Mouse (Mus musculus) spleen, postnatal 14 days (tissue): ENCODE measurements around the gene Atl1.

Source experiments
- DNase-seq, 2 experiments: peaks; one replicate each; pipeline ENCODE4 v3.0.0; 2021 to 2022; ENCODE audit warnings: low spot score in 2 of 2

The Atl1 gene

DNA sequence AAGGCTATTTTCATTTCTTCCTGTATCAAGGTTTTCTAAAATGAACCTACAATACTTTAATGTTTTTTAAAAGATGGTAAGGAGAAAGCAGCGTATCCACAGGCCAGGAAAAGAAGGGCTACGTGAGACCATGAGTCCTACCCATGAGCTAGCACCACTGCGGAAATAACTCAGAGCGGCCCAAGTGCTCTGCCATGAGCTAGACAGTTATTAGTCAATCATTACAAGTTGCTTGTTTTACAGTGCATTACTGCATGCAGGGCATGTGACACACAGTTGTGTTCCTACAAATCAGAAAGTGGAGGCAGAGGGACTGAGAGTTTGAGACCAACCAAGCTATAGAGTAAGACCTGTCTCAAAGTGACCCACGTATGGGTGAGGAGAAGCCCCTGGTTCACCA is 8.4 kb upstream of the Atl1 start:
- DNase-seq = no peak

DNA sequence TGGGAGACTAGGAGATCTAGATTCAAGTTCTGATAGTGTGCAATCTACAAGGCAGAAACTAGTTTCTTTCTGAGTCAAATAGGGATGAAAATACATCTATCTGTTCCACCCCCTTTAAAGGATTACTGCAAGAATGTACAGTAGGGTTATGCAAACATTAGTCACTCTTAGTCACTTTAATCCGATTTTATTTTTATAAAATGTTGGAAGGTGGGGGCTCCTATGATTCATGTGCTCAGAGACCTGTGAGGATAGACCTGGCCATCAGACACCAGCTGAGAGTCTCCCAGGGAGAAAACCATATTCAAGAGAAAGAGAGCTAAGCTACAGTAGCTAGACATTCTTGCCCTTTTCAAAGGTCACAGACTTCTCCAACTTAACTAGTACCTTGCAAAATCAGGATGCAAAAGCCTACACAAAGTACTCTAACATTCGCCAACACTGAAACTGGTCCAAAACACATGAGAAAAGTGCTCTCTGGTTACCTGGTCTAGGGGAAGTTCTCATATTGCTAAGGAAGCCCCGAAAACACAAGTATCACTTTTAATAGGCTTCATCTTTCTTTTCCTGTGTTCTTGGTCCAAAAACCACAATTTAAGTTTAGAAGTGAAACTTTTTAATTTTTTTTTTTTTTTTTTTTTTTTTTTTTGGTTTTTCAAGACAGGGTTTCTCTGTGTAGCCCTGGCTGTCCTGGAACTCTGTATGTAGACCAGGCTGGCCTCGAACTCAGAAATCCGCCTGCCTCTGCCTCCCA is 7.1 kb upstream of the Atl1 start:
- DNase-seq = no peak

DNA sequence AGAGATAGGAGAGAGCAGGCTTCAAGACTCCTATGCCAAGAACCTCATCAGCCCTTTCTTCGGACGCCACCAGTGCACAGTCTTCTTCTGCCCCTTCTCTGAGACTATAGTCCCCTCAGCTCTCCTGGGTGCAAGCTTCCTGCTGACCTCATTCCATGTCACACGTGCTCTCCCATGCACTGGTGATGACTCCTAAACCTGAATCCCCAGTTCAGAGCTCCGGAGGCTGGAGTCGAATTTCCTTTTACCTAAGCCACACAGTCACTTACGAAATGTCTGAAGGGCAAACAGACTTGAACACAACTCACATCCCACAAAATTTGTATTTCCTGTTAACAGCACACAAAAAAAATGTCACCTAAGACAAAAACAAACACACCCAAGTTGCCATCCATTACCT is 4.6 kb upstream of the Atl1 start:
- no peak for DNase-seq

DNA sequence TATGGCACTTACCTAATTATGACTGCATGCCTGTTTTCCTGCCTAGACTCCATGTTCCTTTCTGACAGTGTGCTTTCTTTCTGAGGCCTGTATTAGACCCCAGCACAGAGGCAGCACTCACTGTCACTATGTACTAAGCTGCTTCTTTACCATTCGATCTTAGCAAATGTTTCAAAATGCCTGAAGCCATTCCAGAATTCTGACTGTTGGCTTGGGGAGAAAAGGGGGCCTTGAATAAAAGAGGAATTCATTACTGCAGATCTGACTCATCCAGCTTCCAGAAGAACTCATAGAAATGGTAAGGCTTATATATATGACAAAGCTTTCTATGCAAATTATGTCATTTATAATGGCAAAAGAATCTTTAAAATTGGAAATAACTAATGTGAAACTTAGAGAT is 4.1 kb upstream of the Atl1 start:
- DNase-seq = no peak

DNA sequence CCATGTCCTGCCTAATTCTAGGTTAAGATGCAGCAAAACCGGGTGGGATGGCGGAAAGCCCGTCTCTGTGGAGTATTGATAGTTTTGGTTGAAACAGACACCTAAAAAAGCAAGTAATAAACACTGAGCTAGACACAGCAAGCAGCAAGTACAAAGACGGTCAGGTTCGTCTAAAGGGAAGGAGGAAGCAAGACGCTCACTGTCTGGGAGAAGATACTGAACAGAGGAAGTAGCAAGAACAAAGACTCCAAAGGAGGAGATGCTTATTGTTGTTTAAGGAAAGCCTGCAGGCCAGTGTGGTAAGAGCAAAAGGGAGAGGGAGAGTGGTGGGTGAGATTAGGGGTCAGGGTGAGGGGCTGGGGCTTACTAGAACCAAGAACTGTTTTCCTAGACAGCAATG is 2.4 kb upstream of the Atl1 start:
- DNase-seq = no peak

DNA sequence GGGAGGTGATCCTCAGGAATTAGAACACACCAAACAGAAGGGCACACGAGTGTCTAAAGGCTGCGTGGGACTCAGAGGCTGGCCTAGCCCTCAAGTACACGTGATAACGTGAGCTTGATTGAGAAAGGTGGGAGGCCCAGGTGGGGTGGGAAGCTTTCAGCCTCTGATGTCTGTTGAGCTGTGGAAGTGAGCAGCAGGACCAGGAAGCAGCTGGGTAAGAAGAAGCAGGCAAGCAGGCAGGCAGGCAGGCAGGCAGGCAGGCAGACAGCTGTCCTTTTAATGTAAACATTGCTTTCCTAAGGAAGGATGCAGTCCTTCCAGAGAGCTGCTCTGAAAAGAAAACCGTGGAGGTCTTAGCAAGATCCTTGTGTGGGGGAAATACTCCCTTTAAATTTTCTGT is 1.9 kb upstream of the Atl1 start:
- DNase-seq = no peak

DNA sequence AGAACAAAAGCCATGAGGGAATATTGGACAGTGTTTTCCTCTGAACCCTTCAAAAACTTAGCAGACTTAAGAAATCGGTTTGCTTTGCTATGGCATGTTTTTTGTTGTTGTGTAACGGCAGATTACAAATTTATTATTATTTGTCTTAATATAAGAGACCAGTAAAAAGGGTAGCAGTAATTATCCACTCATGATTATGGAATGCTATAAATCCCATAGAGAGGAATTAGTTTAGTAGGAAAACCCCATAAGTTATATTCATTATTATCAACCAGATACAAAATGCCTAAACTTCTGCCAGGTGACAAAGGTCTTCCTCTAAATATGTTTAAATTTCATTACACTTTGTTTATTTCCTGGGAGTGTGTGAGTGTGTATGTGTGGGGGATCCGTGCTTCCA is 693 bp upstream of the Atl1 start:
- no peak for DNase-seq

DNA sequence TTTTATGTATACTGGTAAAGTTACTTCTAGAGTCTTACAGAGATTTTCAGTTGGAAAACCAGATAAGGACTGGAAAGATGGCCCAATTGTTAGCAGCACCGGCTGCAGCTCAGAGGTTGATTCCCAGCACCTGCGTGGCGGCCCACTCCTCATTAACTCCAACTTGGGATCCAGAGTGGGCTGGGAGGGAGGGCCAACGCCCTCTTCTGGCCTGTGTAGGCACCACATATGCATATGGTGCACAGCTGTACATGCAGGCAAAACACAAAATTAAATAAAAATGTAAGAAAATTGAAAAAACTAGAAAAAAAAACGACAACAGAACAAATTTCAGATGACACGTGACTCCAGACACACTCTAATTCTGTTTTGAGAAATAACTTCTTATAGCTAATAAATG is 1.5 kb downstream of the Atl1 start:
- DNase-seq = no peak

DNA sequence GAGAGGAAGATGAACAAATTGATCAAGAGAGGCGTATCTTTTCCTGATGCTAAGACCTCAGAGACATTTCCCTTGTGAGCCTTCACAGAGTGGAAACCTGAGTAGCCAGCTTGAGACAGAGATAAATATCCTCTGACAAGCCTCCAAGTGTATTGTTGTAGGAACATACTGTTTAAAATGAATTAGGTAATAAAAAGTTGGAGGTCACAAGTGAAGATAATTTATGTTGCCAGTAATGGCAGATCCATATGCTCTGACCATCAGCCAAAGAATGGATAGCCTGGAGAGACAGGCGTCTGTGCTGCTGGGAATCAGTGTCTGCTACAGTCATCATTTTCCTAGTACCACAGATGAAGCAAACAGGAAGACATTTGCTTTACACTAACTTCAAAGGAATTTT is 2.6 kb downstream of the Atl1 start:
- no peak for DNase-seq

DNA sequence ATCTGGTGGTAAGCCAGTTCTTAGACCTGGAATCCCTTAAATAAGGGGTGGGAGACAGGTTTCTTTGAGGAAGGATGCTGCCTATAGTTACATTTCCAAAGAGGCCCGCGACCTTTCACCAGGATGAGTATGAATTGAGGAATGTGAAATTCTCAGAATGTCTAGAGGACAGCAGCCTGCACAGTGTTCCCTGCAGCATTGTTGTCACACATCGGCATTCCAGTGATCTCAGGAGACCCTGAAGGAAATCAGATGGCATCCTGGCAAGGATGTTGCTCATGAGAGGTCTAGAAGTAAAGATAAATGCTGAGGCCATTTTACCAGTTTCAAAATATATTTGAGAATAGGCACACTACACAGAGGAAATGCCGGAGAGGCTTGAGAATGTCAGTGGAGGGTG is 5.7 kb downstream of the Atl1 start:
- no peak for DNase-seq

DNA sequence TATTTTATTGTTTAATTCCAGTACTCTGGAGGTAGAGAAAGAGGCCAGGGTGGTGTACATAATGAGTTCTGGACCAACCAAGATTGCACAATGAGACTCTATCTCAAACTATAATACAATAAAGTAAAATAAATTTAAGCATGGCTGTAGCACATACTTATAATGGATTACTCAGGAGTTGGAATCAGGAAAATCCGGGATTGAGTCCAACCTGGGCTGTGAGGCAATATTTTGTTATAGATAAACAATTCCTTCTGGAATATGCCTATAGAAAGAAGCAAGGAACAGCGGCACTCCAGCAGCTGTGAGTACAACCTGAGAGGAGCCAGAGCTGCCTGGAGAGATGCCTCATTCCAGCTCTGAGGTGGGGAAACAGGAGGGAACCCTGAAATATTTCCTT is 12.6 kb downstream of the Atl1 start:
- DNase-seq = no peak

DNA sequence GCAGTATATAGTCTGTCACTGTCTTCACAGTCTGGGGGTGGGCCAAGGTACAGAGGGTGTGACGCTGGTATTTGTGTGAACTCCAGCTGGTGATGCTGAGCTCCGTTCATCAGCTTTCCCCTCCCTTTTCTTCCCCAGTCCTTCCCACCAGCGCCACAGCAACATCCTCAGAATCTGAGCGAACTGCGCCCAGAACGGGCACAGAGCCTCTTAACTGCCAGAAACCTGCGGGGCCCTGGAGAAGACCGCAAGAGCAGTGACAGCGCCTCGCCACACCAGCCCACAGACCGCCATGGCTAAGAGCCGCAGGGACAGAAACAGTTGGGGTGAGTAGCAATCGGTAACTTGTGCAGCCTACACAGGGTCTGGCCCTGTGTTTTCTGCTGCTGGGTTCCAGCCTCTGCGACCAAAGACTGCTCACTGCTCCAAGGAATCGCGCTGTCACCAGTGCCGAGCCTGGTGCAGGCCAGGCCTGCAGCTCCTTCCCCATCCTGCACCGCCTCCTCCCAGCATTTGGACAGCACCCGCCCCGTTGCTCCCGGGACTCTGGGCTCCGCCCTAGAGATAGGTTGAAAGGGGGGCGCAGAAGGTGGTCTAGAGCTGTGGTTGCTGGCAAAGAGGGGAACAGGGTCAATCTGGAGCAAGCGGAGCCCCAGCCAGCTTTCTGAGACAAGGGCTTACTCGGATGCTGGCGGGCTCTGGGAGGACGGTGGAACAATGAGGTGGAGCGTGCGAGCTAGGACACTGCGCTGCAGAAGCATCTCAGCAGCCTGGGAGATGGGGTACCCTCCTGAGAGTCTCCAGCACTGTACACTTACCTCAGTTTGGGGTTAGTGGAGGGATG is 15.5 kb downstream of the Atl1 start:
- DNase-seq = no peak

DNA sequence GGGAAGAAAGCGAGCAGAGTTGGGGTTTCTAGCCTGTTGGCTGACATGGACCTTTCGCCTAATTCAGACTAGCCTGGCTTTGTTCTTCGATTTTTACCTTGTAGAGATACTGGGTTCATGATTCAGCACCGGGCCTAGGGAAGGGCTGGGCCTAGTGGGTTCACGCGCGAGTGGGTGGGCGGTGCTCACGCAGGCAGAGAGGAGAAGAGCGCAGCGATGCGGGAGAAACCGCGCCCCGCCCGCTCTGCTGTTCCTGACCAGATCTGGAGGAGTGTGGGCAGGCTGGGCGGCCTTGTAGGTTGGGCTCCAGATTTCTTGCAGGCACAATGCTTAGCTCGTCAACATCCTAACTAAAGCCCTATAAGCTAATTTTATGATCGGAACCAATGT is 16.1 kb downstream of the Atl1 start:
- DNase-seq = no peak

DNA sequence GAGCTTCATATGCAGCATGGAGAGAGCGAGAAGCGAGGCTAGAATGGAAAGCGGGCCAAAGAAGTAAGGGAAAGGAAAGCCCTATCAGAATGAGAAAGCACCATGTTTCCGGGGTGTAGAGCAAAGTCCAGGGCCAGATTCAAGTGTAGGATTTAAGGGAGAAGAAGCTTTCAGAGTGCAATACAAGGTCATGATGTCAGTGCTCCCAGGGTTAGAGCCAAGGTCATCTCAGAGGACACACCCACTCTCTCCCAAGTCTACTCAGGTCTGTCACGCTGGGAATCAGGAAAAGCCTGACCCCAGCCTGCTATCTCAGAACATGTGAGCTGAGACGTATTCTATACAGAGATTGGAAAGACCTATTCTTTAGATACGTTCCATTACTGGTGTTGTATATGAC is 19.5 kb downstream of the Atl1 start:
- DNase-seq = no peak

DNA sequence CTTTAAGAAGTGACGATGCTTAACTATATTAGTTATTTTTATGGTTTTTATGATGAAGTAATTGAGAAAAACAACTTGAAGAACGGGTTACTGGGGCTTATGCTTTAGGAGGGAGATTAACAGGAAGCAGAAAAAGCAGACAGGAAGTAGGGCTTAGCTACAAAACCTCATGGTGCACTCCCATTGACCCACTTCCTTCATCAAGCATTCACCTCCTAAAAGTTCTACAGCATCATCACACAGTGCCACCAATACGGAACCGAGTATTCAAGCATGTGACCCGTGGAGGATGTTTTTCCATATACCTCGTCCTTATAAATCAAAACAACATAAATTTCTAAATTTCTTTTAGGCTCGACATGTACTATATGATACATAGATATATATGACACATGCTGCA is 20.3 kb downstream of the Atl1 start:
- DNase-seq = no peak

DNA sequence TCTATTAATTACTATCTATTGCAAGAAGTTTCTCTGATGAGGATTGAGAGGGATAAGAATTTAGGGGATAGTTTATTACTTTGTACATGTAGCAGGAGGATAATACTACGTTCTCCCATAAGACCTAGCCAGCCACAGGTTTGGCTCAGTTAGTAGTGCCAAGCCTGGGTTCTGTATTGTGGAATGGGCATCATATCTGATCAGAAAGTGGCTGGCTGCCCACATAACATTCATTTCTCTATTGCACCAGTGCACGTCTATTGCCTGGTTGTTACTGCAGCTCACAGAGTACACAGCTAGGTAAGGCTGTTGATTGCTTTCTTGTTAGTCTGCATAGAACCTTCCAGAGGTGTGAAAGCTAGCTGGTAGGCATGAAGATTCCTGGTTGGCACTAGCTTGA is 25.5 kb downstream of the Atl1 start:
- DNase-seq = no peak

DNA sequence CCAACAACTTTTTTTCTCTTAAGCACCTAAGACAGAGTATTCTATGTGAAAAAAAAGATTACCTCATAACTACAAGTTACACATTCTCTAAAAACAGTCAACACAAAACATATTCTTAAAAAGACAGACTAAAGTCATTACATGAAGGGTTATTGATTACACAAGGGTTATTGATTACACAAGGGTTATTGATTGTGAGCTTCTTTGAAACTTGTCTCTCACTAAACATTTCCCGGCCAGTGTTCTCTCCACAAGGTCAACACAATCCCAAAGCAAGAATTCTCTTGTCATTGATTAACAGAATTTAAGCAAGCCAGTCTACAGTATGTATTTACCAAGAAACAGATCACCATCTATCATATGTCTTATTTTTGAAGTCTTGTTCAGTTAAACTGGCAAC is 29.7 kb downstream of the Atl1 start:
- no peak for DNase-seq

DNA sequence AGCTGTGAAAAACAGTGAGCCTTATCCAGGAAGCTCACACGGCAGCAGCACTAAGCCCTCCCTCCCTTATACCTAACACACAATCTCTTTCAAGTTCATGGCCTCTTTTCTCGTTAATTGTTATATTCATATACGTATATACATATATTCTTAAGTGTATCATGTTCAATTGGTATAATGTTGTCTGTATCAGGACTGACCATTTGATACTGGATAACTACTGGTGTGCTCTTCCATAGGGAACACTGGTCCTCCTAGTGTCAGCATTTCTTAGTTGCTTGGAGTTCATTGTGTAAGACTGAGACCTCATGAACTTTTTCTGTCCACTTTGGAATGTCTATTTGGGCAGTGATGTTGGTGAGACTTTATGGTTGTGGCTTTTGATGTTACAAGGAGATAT is 30.7 kb downstream of the Atl1 start:
- DNase-seq = no peak

DNA sequence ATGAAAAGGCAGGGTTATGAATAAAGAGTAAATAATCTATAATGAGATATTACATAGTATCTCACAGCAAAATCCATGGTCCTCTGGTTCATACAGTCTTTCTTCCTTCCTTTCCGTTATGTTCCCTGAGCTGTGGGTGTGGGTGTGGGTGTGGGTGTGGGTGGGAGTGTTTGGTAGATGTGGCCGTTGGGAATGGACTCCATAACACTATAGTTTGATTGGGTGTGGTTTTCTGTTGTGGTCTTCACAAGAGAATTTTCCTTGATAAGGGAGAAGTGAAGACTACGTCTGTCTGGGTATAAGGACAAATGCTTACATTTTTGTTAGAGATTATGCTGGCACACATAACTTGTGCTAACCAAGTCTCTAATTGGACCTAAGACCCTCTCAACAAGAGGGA is 31.2 kb downstream of the Atl1 start:
- DNase-seq = no peak

DNA sequence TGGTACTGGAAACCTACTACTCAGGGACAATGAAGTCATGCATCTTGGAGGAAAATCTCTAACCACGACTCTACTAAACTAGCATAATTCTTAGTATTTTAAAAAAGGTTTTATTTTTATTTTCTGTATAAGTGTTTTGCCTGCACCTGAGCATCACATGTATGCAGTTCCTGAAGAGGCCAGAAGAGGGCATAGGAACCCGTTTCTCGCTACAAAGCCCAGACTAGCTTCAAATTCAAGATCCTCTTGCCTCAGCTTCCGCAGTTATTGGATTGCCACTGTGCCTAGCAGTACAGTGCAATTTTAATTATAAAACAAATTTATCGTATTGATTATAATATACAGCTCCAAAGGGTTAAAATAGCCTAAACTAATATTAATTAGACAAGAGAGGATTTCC is 31.6 kb downstream of the Atl1 start:
- peak in 1 of 2 experiments; percentile 33 for DNase-seq

DNA sequence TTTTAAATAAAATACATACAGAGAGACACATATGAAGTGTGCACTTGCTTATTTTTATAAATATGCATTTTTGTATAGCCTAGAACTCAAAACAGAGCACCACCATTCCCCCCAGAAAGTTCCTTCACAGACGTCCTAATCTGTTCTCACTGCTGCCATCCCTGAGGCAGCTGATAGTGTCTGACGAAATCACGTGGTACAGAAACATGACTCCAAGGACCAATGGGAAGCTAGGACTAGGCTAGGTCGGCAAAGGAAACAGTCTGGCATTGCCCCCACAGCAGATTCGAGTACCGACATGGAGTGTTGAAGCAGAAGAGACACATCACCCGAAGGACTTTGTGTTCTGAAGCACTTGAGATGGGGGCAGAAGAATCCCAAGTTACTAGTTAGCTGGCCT is 34.3 kb downstream of the Atl1 start:
- no peak for DNase-seq

DNA sequence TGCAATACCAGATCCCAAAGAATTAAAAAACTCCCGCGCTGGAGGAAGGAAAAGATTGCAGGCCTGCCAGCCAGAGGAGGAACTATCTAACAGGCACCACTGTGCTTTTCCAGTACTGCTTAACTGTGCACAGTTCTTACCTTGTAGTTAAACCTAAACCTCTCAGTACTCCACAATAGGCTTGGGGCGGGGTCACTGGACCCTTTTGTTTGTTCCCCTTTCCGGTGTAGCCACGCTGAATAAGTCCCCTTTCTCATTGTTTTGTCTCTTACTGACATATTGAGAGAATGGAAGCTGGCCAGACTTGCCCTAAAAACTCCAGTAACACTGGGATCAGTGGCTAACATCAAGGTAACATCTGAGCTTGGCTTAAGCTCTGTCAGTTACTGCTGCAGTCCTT is 45.3 kb downstream of the Atl1 start:
- no peak for DNase-seq

DNA sequence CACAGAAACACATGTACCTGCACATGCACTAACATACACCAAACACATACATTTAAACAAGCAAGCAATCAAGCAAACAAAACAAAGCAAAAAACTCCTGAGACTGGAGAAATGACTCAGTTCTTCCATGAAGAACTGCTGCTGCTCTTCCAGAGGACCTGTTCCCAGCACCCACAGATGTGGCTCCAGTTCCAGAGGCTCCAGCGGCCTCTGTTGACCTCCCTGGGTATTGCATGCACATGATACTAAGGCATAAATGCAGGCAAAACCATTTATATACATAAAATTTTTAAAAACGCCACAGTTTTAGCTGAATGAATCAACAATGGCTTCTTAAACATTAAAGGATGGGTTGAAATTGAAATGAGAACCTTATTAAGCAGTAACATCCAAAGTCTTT is 46.9 kb downstream of the Atl1 start:
- peak in 1 of 2 experiments; percentile 16 for DNase-seq
